Mouse (Mus musculus): Measurements from ENCODE around the gene Mdfic. TPM values are rescaled to one million over a fixed set of nuclear protein-coding genes. Genes with fewer than 3 reads are reported as not detected.

Mdfic gene
- polyA plus RNA-seq, 1 experiment from 2014 or later, result 6.3 TPM

DNA sequence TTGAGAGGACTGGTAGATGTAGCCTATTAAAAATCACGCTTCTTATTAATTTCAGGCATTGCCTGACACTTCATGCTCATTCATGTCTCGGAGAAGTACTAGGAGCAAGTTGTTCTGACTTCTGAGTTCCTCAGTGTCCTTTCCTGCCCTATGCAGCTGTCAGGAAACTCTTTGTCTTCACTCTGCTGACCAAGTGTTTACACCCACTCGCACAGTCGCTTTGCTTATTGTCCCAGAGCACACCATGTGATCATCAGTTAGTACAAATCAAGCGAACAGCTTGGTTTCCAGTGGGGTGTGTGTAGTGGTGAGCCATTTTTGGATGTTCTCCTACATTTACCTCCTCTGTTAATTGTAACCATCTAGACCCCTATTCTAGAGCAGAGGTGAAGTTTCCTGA lies 25.4 kb downstream of the Mdfic start:
- DNase-seq (ENCODE audit: low spot score), result no peak
- 73% methylated on average over 5 of the region's 5 CpGs for WGBS
- Histone ChIP-seq H3K27me3 (ENCODE audit: insufficient read depth, poor library complexity, severe bottlenecking) (no peaks in the 10 kb centered on the region), H3K9me3 (no peaks in the 10 kb centered on the region), H3K4me1 (peaks cover 13% of the 10 kb centered on the region; the same call in 1 of the 2 replicates), H3K27ac (no peak overlapping the region), H3K36me3 (0 out of 2 replicates have a peak, but pooled peaks cover 6% of the 10 kb centered on the region), H3K4me3 (no peak overlapping the region)

DNA sequence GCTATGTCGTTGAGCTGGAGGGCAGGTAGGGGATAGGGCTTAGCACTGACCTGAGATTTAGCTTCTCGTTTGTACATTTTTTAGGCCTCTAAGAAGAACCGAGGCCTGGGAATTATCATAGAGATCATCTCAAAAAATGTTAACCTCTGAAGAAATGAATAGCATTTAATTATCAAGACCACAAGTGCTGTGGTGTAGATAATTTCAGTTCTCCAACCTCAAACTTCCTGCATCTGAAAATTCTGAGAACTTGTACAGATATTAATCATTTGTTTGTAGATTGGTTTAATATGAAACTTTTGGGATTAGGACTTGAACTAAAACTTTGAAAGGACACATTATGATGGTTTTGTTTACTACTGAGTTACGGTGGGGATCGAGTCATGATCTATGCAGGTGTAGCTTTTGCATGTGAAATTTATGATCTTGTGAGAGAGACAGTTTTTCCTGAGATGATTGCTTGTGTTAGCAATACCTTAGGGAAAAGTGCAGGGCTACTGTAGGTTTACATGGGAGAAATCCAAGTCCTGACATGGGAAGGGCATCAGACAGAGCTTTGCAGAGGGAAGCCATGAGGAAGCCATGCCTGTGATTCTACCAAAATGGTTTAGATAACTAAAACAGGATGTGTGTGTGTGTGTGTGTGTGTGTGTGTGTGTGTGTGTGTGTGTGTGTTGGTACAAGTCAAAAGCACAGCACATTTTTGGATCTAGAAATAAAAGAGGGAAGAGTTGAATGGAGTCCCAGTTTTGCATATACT lies 27.1 kb downstream of the Mdfic start:
- WGBS, result 88% methylated on average over 5 of the region's 5 CpGs
- Histone ChIP-seq H3K36me3 (0 out of 2 replicates have a peak, but pooled peaks cover 8% of the 10 kb centered on the region), H3K4me3 (no peak overlapping the region), H3K27ac (no peak overlapping the region), H3K27me3 (ENCODE audit: insufficient read depth, poor library complexity, severe bottlenecking) (no peaks in the 10 kb centered on the region), H3K9me3 (no peaks in the 10 kb centered on the region), H3K4me1 (peaks cover 13% of the 10 kb centered on the region; the same call in 1 of the 2 replicates)
- DNase-seq (ENCODE audit: low spot score), result no peak

DNA sequence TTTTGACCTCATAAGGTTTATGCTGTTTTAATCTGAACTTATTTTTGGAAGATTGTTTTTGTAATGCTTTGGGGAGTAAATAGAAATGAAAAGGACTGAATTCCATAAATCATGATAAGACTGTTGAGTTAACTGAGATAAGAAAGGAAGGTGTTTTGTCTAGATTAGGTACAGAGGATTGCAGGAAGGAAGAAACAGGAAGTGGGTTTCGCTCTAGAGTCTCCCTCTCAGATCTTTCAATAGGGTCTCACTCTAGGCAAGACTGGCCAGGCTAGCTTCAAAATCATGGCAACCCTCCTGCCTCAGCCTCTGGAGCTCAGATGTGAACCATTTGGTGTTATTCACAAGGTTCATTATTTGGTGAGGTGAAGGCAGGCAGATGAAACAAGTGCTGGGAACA lies 27.8 kb downstream of the Mdfic start:
- H3K9me3 ChIP-seq, result no peaks in the 10 kb centered on the region
- no peak overlapping the region for H3K27ac ChIP-seq
- WGBS, result 68% methylated on average over 1 of the region's 1 CpGs
- 0 out of 2 replicates have a peak, but pooled peaks cover 8% of the 10 kb centered on the region for H3K36me3 ChIP-seq
- H3K4me3 ChIP-seq, result no peak overlapping the region
- H3K4me1 ChIP-seq, result peaks cover 7% of the 10 kb centered on the region; the same call in 1 of the 2 replicates
- no peaks in the 10 kb centered on the region for H3K27me3 ChIP-seq (ENCODE audit: insufficient read depth, poor library complexity, severe bottlenecking)
- DNase-seq (ENCODE audit: low spot score), result no peak

DNA sequence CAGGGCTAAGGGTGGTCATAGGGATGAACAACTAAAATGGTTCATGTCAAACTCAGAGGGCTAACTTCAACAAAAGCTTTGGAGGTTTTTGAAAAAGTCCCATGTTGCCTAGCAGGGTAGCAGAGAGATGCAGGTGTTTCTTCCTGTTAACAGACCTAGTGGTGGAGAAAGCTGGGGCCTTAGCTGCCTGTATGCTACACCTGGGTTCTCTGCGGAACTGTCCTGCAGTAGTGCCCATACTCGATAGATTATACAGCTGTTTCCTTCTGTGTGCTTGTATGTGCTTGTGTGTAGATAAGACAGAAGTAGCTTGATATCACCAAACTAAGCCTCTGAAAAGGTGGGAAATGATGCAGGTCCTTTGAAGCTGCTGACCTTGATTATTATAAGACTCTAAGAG lies 28.5 kb downstream of the Mdfic start:
- H3K27me3 ChIP-seq (ENCODE audit: insufficient read depth, poor library complexity, severe bottlenecking), result no peaks in the 10 kb centered on the region
- no peaks in the 10 kb centered on the region for H3K9me3 ChIP-seq
- H3K36me3 ChIP-seq, result 0 out of 2 replicates have a peak, but pooled peaks cover 8% of the 10 kb centered on the region
- 90% methylated on average over 2 of the region's 2 CpGs for WGBS
- H3K27ac ChIP-seq, result no peak overlapping the region
- no peaks in the 10 kb centered on the region; the same call in 1 of the 2 replicates for H3K4me1 ChIP-seq
- no peak for DNase-seq (ENCODE audit: low spot score)
- no peak overlapping the region for H3K4me3 ChIP-seq

DNA sequence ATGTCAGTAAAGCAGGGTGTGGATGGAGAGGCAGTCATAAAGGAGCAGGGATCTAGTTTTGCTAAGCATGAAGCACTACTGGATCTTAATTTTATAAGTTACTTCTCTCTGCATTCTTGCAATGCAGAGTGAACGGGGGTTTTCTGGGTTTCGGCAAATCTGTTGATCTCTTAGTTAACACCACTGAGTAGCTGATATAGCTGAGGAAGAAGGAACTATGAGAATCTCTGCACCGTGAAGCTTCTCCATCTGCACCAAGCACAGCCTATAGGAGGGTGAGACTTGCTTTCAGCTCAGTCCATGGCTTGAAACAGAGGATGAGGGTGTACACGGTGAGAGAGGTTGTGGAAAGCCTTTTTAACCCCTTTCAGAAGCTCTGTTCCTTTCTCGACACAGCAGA lies 29.6 kb downstream of the Mdfic start:
- 66% methylated on average over 5 of the region's 5 CpGs for WGBS
- no peak for DNase-seq (ENCODE audit: low spot score)
- H3K4me1 ChIP-seq, result no peaks in the 10 kb centered on the region

DNA sequence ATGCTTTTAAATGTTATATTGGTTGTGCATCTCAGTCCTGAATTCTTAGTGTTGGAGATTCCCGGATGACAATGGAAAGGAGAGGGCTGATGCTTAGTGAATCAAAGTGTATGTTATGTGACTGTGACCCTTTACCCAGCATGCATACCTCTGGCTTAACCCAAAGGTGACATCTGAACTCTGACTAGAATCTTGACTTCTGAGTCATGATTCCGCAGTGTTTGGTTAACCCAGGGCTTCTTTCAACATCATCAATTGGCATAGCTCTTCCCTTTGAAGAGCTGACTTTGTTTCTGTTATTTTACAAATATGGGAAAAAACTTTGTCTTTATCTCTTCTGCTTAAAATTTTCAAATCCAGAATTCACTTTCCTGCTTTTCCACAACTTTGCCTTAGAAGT lies 30.9 kb downstream of the Mdfic start:
- Histone ChIP-seq H3K27ac (no peak overlapping the region), H3K36me3 (0 out of 2 replicates have a peak, but pooled peaks cover 8% of the 10 kb centered on the region), H3K27me3 (ENCODE audit: insufficient read depth, poor library complexity, severe bottlenecking) (no peaks in the 10 kb centered on the region), H3K9me3 (no peaks in the 10 kb centered on the region), H3K4me3 (no peak overlapping the region), H3K4me1 (no peaks in the 10 kb centered on the region)
- WGBS, result 83% methylated on average over 2 of the region's 2 CpGs
- DNase-seq (ENCODE audit: low spot score), result no peak

More for the DNA sequence above, 29.6 kb downstream of the Mdfic start:
- H3K27me3 ChIP-seq (ENCODE audit: insufficient read depth, poor library complexity, severe bottlenecking), result no peaks in the 10 kb centered on the region
- H3K36me3 ChIP-seq, result 0 out of 2 replicates have a peak, but pooled peaks cover 8% of the 10 kb centered on the region
- H3K4me3 ChIP-seq, result no peak overlapping the region
- H3K27ac ChIP-seq, result no peak overlapping the region
- H3K9me3 ChIP-seq, result no peaks in the 10 kb centered on the region

DNA sequence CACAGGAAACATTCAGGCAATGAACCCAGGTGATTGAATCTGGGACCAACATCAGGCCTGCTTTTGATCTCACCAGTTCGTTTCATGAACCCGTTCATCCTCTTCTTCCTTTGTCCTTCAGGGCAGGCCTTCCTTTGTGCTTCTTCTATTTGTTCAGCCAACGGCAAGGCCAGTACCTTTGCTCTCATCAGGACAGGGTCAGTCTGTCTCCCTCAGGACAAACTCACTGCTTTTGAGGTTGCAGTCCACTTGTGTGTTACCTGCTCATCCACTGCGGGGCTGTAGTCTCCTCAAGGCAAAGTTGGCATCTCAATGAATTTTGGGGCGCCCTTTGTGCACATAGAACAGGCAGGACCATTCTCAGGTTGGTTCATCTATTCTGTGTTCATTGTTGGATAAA lies 31.7 kb downstream of the Mdfic start:
- H3K4me1 ChIP-seq, result no peaks in the 10 kb centered on the region
- no peaks in the 10 kb centered on the region for H3K27me3 ChIP-seq (ENCODE audit: insufficient read depth, poor library complexity, severe bottlenecking)
- 86% methylated on average over 5 of the region's 5 CpGs for WGBS
- DNase-seq (ENCODE audit: low spot score), result no peak
- no peaks in the 10 kb centered on the region for H3K9me3 ChIP-seq
- H3K27ac ChIP-seq, result no peak overlapping the region
- no peak overlapping the region for H3K4me3 ChIP-seq
- H3K36me3 ChIP-seq, result 0 out of 2 replicates have a peak, but pooled peaks cover 8% of the 10 kb centered on the region

DNA sequence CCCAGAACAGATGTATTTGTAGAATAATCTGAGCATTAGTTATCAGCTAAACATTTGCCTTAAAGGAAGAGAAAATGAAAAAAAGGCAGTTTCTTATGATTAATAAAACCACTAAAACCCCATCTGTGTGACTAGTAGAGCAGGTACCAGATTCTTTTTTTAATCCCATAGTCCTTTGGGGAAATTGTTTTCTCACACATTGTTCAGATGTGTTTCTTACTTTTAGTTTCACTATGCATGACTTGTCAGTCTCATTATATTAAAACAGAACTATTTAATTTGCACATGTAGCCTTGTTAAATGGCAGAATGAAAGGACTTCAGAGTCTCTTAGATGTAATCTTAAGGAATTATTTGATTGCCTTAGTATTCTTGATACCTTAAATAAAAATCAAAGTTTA lies 32.7 kb downstream of the Mdfic start:
- Histone ChIP-seq H3K27me3 (ENCODE audit: insufficient read depth, poor library complexity, severe bottlenecking) (no peaks in the 10 kb centered on the region), H3K4me3 (no peak overlapping the region), H3K27ac (no peak overlapping the region), H3K9me3 (no peaks in the 10 kb centered on the region), H3K36me3 (0 out of 2 replicates have a peak, but pooled peaks cover 4% of the 10 kb centered on the region), H3K4me1 (no peaks in the 10 kb centered on the region)
- no peak for DNase-seq (ENCODE audit: low spot score)

DNA sequence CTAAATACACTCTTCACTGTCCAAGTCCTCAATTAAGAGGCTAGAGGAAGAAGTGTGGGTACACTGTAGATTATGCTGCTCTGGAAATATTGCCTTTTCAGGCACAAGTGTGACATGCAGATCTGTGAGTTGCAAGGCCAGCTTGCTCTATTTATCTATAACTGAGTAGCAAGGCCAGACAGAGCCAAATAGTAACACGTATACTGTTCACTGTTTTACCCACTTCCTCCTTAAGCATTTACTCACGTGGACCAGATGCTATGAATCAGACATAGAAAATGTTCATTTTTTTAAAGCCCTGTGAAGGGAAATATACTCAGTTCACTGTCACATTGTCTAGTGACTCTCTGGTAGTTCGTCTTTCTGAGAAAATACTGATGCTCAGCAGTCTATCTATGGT lies 37.9 kb downstream of the Mdfic start:
- Histone ChIP-seq H3K4me3 (no peak overlapping the region), H3K4me1 (peaks cover 6% of the 10 kb centered on the region), H3K27me3 (ENCODE audit: insufficient read depth, poor library complexity, severe bottlenecking) (no peaks in the 10 kb centered on the region), H3K9me3 (no peaks in the 10 kb centered on the region), H3K27ac (no peak overlapping the region), H3K36me3 (no peaks in the 10 kb centered on the region)
- 70% methylated on average over 3 of the region's 3 CpGs for WGBS
- no peak for DNase-seq (ENCODE audit: low spot score)

DNA sequence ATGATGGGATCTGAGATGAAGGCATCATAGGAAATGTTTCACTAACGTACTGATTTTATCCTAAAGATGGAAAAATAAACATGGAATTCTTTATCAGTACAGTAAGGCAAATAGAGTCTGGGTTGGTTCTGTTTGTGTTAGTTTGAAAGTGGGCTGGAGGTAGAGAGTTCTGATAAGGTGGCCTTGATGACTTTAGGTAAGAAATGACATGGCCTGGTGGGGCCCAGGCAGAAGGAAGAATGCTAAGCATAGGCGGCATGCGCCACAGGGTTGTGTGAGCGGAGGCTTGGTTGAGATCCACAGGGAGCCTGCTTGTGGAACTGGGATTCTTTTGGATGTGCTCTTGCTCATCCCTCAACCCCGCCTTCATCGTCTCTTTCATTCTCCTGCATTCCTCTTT lies 40.3 kb downstream of the Mdfic start:
- Histone ChIP-seq H3K4me1 (peaks cover 13% of the 10 kb centered on the region), H3K27me3 (ENCODE audit: insufficient read depth, poor library complexity, severe bottlenecking) (no peaks in the 10 kb centered on the region), H3K27ac (no peak overlapping the region), H3K36me3 (no peaks in the 10 kb centered on the region), H3K4me3 (no peak overlapping the region), H3K9me3 (no peaks in the 10 kb centered on the region)
- no peak for DNase-seq (ENCODE audit: low spot score)
- WGBS, result 55% methylated on average over 6 of the region's 6 CpGs

DNA sequence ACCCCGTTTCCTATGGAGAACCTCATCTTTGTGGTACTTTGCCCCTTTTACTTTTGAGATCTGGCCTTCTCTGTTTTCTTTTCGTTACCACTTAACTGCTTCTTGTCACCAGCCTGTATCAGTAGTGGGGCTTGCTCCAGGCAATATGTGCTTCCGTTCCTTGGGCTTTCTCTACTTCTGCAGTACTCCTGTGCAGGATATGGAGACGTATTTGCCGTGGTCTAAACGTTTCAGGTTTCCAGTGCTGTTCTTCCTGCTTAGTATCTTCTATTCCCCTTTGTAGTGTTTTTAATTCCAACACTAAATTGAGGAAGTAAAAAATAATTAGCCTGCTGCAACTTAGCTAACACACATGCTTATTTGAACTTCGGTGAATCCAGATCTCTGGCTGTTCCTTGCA lies 43.6 kb downstream of the Mdfic start:
- no peak for DNase-seq (ENCODE audit: low spot score)
- H3K27ac ChIP-seq, result peak overlapping the region; percentile 36; the same call in 1 of the 2 replicates
- H3K27me3 ChIP-seq (ENCODE audit: insufficient read depth, poor library complexity, severe bottlenecking), result no peaks in the 10 kb centered on the region
- peaks cover 13% of the 10 kb centered on the region for H3K4me1 ChIP-seq
- 49% methylated on average over 7 of the region's 7 CpGs for WGBS
- H3K9me3 ChIP-seq, result no peaks in the 10 kb centered on the region
- no peaks in the 10 kb centered on the region for H3K36me3 ChIP-seq
- H3K4me3 ChIP-seq, result no peak overlapping the region

DNA sequence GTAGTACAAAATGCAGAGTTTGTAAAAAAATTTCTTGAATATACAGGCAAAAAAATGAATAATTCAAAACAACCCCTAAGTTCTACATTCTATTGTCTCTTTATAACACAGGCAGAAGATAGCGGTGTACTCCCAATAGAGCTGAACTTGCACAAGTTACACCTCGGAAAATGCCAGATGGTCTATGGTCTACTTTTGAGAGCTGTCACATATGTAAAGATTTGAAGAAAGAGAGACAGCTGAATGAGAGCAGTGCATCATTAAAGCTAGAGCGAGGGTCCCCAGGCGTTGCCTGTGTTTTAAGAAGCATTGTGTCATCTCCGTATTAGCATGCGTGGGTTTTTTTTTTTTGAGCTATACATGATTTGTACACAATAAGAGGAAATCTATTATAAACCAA lies 47.0 kb downstream of the Mdfic start:
- Histone ChIP-seq H3K4me1 (peaks cover 8% of the 10 kb centered on the region; the same call in 1 of the 2 replicates), H3K27me3 (ENCODE audit: insufficient read depth, poor library complexity, severe bottlenecking) (no peaks in the 10 kb centered on the region), H3K4me3 (no peak overlapping the region), H3K27ac (no peak overlapping the region), H3K36me3 (0 out of 2 replicates have a peak, but pooled peaks cover 2% of the 10 kb centered on the region), H3K9me3 (no peaks in the 10 kb centered on the region)
- no peak for DNase-seq (ENCODE audit: low spot score)
- WGBS, result 87% methylated on average over 6 of the region's 6 CpGs

DNA sequence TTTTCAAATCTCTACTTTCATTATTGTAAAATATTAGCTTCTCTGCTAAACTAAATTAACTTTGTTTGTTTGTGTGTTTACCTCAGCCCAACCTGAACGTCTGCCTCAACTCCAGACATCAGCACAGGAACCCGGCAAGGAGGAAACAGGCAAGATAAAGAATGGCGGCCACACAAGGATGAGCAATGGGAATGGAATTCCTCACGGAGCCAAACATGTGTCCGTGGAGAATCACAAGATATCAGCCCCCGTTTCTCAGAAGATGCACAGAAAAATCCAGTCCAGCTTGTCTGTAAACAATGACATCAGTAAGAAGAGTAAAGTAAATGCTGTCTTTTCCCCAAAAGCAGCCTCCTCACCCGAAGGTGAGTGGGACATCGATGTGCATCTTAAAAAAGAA lies 49.7 kb downstream of the Mdfic start:
- H3K27me3 ChIP-seq (ENCODE audit: insufficient read depth, poor library complexity, severe bottlenecking), result no peaks in the 10 kb centered on the region
- H3K4me3 ChIP-seq, result no peak overlapping the region
- DNase-seq (ENCODE audit: low spot score), result peak; percentile 75
- H3K9me3 ChIP-seq, result no peaks in the 10 kb centered on the region
- WGBS, result 29% methylated on average over 8 of the region's 8 CpGs
- no peaks in the 10 kb centered on the region for H3K4me1 ChIP-seq
- no peak overlapping the region for H3K27ac ChIP-seq
- 0 out of 2 replicates have a peak, but pooled peaks cover 2% of the 10 kb centered on the region for H3K36me3 ChIP-seq
